Mouse (Mus musculus) CD8-positive naive resting alpha-beta T cell, adult 57 days (primary cell): ENCODE results near the gene Pgm5. TPM values are rescaled to one million over a fixed set of nuclear protein-coding genes. Genes with fewer than 3 reads are reported as not detected.

Experiments used
- total RNA-seq: library from RNA; stranded (reverse); gene quantifications from one replicate; pipeline ENCODE4 v1.2.4, GENCODE M21; 2023

Gene Pgm5
- total RNA-seq, result not detected

DNA sequence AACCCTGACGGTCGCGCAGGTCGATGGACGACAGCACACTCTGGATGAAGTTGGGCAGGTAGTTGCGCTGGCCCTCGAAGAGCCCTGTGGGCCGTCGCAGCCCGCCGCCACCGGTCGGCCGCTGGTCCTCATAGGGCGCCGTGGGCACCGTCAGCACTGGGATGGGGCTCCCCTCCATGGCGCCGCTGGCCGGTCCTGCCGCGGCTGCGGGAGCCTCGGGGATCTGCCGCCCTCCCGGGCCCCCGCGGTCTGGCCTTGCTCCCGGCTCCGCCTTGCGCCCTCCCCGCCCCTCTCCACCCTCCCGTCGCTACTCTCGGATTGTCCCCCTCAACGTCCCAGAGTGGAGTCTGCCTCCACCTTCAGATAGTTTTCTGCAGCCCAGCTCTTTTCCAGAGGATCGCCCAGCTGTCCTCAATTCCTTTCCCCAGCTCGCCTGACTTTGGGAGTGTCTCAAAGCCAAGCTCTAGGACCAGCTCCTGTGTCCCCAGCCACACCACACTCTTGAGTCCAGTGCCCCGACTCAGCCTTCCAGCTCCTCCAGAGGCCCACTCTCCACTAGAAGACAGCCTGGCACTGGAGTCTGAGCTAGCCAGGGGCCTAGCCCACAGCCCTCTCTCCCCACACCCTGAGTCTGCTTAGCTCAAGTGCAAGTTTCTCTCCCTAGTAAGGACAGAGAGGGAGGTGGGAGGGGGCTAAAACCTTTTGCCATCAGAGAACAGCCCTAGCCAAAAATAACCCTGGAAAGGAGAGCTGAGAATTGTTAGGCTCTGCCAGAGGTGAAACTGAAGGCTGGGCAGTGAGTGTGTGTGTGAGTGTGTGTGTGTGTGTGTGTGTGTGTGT, at the start of gene Pgm5:
Pgm5 (minus strand) TSS at position 244 of the 840 bp plus-strand sequence.

DNA sequence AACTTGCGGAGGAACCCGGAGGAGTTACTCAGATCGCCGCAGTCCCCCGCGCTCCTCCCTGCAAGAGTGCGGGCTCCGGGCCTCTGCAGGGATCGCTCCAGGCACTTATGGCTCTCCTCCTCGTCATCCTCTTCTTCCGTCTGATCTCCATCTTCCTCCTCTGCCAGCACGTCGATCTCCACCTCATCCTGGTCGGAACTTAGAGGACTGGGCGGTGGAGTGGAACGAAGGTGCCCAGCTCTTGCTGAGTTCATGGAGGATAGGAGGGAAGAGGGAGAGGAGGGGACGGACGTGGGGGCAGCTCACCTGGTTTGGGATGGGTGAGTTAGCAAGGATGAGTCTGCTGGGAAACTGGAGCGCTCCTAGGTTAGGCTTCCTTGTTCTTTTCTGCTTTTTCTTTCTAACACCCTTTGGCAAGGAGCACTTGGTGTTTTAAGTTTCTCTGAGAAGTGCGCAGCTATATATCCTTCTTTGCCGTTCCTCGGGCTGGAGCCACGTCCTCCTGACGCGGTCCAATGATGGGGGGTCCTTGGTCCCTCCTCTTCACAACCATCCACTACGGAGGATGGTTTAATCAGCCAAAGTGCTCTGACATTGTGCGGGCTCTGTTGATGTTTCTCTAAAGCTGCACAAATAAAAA, 39.0 kb upstream of the Pgm5 start, which contains the start of gene Foxd4:
Foxd4 (minus strand) TSS at position 617 of the 640 bp plus-strand sequence.

DNA sequence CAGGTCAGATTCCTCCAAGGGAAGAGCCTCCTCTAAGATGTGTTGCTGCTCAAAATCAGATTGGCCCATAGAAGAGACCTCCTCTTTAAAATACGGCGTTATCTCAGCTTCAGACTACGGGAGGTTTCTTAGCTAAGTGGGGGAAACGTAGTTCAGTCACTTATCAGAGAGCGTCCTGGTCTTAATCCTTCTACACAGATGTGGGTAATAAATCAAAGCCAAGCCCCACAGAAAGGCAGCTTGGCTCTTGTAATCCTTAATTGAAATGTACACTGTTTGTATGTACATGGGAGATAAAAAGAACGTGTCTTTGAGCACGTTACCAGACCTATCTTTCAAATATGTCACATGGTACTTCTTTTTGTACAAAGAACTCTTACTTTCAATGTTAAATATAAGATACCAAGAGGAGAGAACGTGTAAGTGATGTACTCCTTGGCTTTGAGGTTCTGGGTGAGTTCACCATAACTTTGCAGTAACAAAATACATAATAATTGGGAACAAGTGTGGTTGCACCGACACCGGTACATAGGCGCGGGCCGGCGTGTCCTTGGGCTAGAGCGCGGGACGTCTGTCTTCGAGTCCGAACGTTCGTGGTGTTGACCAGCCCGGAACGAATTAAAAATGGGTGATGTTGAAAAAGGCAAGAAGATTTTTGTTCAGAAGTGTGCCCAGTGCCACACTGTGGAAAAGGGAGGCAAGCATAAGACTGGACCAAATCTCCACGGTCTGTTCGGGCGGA, 13.6 kb upstream of the Pgm5 start, which contains the start of gene Gm10053:
Gm10053 (plus strand) TSS at position 558 of the 742 bp plus-strand sequence.

GRCm38 (mm10) chr19:24673762-24674161, 187.9 kb downstream of the Pgm5 start, which contains the start of gene Tmem252:
Gene Tmem252 (plus strand): TSS chr19:24674008.

Other genes with a start within 250 kb of the Pgm5 start
- not detected for gene Tmem252, start 187.8 kb downstream of the Pgm5 start, total RNA-seq
- gene Gm10053, start 13.8 kb upstream of the Pgm5 start, total RNA-seq, result 33.9 TPM
- not detected for gene Foxd4, start 39.3 kb upstream of the Pgm5 start, total RNA-seq
- gene Cbwd1, start 99.8 kb upstream of the Pgm5 start, total RNA-seq, result 9.9 TPM
- gene Dock8, start 137.7 kb upstream of the Pgm5 start, total RNA-seq, result 280 TPM